Mouse (Mus musculus) liver, adult 2 months (tissue): ENCODE data around the gene Mup6.

Source experiments
- CTCF ChIP-seq: fragments of 200-500 bp; IDR thresholded peaks from 2 replicates; pipeline ENCODE4 v1.5.1; 2011; ENCODE audit warnings: low read depth, low read length, control low read depth
- POLR2A ChIP-seq: fragments of 200-500 bp; IDR thresholded peaks from 2 replicates; pipeline ENCODE4 v1.6.1; 2011; ENCODE audit warnings: low read length, control low read depth; ENCODE audit not compliant: insufficient read depth; ENCODE audit errors: extremely low read depth

DNA sequence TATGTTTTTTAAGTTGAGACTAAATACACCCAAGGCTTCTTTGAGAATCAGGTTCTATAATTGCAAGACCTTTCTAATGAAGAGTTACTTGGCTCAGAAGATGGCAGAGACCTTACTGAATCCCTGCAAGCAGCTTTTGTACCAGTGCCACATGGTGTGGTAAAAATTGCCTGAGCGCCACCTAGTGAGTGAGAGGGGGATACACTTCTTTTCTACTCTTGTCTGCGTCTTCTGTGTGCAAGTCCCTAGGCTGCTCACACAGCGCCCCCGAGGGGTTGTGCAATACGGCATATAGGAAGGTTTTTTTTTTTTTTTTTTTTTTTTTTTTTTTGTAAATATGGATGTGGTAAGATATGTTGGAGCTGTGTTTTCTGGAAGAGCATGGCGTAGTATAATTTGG lies 35.7 kb upstream of the Mup6 start:
- TF ChIP-seq POLR2A: no peak
- peak; percentile 73 for TF ChIP-seq CTCF
